Mouse (Mus musculus) ovary, postnatal 14 days (tissue): ENCODE results near the gene Ablim2.

Experiments
- DNase-seq: peaks from one replicate; pipeline ENCODE4 v3.0.0; 2022; ENCODE audit warnings: low spot score

Ablim2 gene

GRCm38 (mm10) chr5:35814334-35814941 lies 56.8 kb downstream of the Ablim2 start:
- no peak for DNase-seq

- DNase-seq: no peak
Measured at GRCm38 (mm10) chr5:35815051-35815450, 57.4 kb downstream of the Ablim2 start.

- no peak for DNase-seq
Measured at GRCm38 (mm10) chr5:35817266-35817665, 59.6 kb downstream of the Ablim2 start.

DNA sequence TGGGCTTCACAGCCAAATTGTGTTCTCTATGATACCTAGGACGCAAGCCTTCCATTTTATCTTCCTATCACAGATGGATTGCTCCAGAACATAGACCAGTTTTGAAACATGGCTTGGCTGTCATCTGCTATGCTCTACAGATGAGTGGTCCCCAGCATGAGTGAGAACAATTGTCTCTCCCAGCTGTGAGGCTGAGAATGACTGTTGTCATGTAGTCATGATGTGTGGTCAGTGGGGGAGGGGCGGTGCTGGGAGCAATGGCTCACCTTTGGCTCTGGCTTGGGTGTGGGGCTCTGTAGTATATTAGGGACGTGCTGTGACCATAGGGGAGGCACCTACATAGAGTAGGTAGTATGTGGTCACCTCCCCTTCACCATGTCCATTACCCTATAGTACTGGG lies 60.2 kb downstream of the Ablim2 start:
- no peak for DNase-seq

DNA sequence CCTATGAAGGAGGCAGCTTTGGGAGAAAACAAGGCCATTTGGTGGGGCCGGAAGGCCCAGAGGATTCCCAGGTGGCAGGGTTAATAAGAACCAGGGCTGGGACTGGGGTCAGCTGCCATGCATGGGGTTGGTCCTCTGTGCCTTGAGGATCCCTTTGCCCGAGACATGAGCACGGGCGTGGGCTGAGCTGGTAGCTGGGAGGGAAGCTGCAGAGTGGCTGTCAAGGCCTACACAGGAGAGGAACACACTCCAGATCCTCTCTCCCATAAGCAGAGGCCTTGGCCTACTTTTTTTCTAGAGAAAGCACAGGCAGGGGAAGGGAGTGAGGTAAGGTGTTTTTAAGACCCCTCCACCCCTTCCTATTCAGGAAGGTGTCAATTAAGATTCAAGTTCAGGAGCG lies 65.0 kb downstream of the Ablim2 start:
- DNase-seq: no peak

GRCm38 (mm10) chr5:35826465-35826864 lies 68.8 kb downstream of the Ablim2 start:
- DNase-seq: no peak

DNA sequence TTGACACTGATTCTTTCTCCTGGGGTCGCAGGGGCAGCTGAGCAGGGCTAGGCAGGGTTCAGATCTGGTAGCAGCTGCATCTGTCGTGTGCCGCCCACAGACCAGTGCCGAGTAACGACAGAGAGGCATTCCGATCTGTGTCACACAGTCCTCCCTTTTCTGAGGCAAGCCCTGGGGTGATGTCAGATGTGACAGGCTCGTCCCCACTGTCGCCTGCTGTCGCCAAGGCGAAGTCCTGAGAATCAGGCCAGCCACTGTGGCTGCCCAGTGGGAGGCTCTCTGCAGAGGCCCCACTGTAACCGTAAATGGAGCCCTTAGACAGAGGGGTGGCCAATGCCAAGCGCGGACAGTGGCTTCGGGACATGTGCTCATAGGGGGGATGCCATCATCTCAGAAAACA lies 69.4 kb downstream of the Ablim2 start:
- no peak for DNase-seq

GRCm38 (mm10) chr5:35827856-35828255 lies 70.2 kb downstream of the Ablim2 start:
- no peak for DNase-seq

GRCm38 (mm10) chr5:35830101-35830500 lies 72.4 kb downstream of the Ablim2 start:
- no peak for DNase-seq

GRCm38 (mm10) chr5:35833881-35834280 lies 76.2 kb downstream of the Ablim2 start:
- no peak for DNase-seq

- DNase-seq: no peak
Measured at GRCm38 (mm10) chr5:35836992-35837391, 79.3 kb downstream of the Ablim2 start.

- DNase-seq: no peak
Measured at GRCm38 (mm10) chr5:35839262-35839661, 81.6 kb downstream of the Ablim2 start.

GRCm38 (mm10) chr5:35851485-35851884 lies 93.8 kb downstream of the Ablim2 start:
- DNase-seq: no peak

- DNase-seq: no peak
Measured at GRCm38 (mm10) chr5:35853463-35853862, 95.8 kb downstream of the Ablim2 start.

DNA sequence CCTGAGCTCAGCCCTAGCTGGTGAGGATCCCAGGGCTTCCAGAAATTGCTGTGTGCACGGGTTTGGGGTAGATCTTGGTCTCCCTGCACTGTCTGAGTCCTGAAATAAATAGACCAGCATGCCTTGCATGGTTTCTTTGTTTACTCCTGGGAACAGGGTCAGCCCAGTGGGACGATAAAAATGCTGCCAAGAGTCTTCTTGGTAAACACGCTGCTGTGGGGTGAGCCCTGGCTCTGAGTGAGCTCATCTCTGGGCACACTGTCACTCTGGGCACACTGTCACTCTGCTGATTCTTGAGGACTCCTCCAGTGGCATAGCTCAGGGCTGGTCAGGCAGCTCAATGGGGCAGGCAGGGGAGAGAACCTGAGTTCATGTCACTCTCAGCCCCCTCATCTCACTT lies 98.6 kb downstream of the Ablim2 start:
- DNase-seq: no peak

- DNase-seq: peak; percentile 56
Measured at GRCm38 (mm10) chr5:35858069-35858468, 100.4 kb downstream of the Ablim2 start.

DNA sequence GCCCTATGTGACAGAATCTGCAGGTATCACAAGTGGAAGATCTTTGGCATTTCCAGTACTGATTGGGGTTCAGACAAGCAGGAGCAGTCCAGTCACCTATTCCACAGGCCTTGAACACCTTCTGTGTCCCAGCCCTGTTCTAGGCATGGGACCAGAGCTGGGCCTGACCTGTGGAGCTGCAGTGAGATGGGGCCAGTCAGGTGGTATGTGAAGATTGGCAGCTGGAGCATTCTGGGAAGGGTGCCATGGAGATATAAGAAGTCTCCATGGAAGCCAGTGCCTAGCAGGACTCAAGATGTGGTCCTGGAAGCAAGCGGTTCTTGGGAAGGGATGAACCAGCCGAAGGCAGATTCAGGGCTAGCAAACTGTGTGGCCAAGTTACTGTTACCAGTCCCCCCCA lies 103.8 kb downstream of the Ablim2 start:
- no peak for DNase-seq

DNA sequence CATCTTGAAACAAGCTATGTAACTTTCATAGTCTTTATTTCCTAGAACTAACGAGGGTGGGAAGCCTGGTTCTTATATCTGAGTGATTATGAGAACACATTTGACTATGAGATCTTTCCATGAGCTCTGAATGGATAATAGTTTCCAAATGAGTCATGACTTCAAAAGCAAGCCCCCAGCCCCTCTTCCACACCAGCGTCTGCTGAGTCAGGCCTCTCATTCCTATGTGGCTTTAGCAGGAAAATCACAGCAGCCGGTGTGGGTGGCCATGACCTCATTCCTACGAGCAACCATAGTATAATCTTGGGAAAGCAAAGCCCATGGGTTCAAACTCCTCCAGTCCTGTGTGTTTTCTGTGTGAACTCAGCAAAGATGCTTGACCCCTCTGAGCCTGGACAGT lies 112.3 kb downstream of the Ablim2 start:
- no peak for DNase-seq

GRCm38 (mm10) chr5:35870408-35871012 lies 112.8 kb downstream of the Ablim2 start:
- DNase-seq: peak; percentile 61

- DNase-seq: no peak
Measured at GRCm38 (mm10) chr5:35873382-35873781, 115.7 kb downstream of the Ablim2 start.

- DNase-seq: no peak
Measured at GRCm38 (mm10) chr5:35876236-35876635, 118.6 kb downstream of the Ablim2 start.

- no peak for DNase-seq
Measured at GRCm38 (mm10) chr5:35879199-35879598, 121.5 kb downstream of the Ablim2 start.

- no peak for DNase-seq
Measured at GRCm38 (mm10) chr5:35882391-35882790, 124.7 kb downstream of the Ablim2 start.

DNA sequence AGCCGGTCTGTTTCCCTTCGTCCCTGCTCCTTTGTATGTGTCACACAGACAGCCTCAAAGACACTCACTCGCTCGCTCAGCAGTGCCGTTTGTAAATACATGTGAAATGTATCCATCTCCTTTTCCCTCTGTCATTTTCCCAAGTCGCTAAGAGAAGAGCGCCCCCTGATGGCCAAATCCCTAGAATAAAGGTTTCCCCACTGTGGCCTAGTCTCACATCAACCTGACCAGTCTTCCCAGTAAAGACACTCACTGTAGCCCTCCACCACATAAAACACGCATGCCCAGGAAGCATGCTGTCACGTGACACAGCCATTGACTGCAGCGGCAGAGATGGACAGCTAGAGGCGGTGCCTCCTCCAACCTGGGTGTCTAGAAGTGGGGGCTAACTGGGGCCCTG lies 126.6 kb downstream of the Ablim2 start:
- DNase-seq: peak; percentile 45
